Mouse (Mus musculus): ENCODE measurements at regions not wholly inside any gene's neighbourhood (a gene's known extent, or its start where the extent isn't known, plus 50 kb on each side); places are given as distances from the start of the nearest gene placed in this dataset.

DNA sequence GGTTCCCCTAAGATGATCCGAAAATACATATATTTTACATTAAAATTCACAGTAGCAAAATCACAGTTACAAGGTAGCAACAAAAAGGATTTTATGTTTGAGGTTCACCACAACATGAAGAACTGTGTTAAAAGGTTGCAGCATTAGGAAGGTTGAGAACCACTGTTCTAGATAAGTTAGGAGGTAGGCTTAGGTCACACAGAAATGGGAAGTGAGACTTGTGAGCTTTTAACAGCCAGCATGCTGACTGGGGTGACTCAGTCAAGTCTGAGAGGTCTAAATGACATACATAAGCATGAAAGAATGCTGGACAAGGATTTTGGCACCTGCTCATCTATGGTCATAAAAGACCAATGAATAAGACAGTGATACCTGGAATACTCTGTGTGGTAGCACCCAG, 207.2 kb upstream of the Cdyl start:
- dilution Hi-C loops (cut with MboI; ENCODE audit: extremely low pct_ligation_motif_present, extremely low pct_unique_long_range_greater_than_20kb, low sequenced_read_pairs) (no loop called here), in situ Hi-C loops (cut with MboI; ENCODE audit: low pct_ligation_motif_present, low pct_unique_long_range_greater_than_20kb, low sequenced_read_pairs) (no loop called here)

DNA sequence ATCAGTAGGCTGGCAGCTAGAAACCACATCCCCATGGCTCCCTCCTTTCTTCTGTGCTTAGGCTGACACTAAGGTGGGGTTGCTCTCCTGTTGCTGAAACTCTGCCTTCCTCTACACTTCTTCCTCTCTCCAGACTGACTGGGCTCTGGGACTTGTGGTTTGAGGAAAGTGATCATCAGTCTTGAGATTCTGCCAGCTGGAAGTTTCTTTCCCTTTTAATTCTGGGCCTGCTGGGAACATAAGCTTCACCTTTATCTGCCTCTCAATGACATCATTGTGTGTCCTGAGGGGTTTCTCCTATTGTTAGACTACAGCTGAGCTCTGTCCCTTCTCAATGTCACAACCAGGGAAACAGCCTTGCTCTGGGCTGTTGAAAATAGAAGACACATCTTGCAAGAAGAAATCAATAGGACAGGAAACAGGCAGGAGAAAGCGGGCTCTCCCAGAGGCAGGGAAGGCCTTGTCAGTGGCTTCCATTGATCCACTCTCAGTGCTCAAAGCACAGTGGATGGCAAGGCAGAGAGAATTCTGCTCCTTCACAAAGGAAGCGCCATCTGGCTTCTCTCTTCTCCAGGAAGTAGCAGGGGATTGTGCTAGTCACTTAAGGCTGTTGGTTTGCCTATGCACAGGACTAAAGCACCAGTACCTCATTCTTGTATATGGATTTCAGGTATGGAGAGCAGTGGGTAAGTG, 206.3 kb upstream of the Cdyl start:
- dilution Hi-C loops (cut with MboI; ENCODE audit: extremely low pct_ligation_motif_present, extremely low pct_unique_long_range_greater_than_20kb, low sequenced_read_pairs) (no loop called here), in situ Hi-C loops (cut with MboI; ENCODE audit: low pct_ligation_motif_present, low pct_unique_long_range_greater_than_20kb, low sequenced_read_pairs) (no loop called here)
- Histone ChIP-seq H3K9ac (ENCODE audit: insufficient read depth, low read depth) (no peak overlapping the region), H3K9me3 (replicated peaks; ENCODE audit: low read length) (no peaks in the 10 kb centered on the region), H3K4me3 (replicated peaks in 1 of 3; ENCODE audit: low read depth in 2 of 3, low read length in 2 of 3, poor library complexity in 1 of 3) (no peak overlapping the region), H3K36me3 (replicated peaks in 1 of 2; ENCODE audit: control insufficient read depth in 1 of 2, insufficient read depth in 1 of 2, low read length in 1 of 2) (no peaks in the 10 kb centered on the region), H3K27me3 (replicated peaks) (no peaks in the 10 kb centered on the region), H3K4me2 (ENCODE audit: insufficient read depth, low read depth, poor library complexity, severe bottlenecking) (no peak overlapping the region), H3K4me1 (ENCODE audit: control insufficient read depth in 1 of 2, insufficient read depth in 2 of 2) (peaks cover 5 to 22% of the 10 kb centered on the region in 2 experiments), H3K27ac (ENCODE audit: insufficient read depth, low read depth) (no peak overlapping the region), H3K79me2 (replicated peaks; ENCODE audit: control insufficient read depth, extremely low read depth, insufficient read depth, poor library complexity, severe bottlenecking) (no peaks in the 10 kb centered on the region)
- TF ChIP-seq ZC3H11A (IDR thresholded peaks at IDR 0.05; ENCODE audit: low read depth, low read length): no peak
- TF ChIP-seq NELFE (IDR thresholded peaks at IDR 0.05; ENCODE audit: low read depth, low read length): no peak
- no peak for TF ChIP-seq ELF1 (IDR thresholded peaks at IDR 0.05; ENCODE audit: low read depth, low read length)
- no peak for TF ChIP-seq MEF2A (IDR thresholded peaks at IDR 0.05; ENCODE audit: borderline replicate concordance, low read depth, low read length)
- TF ChIP-seq ZNF384 (IDR thresholded peaks at IDR 0.05; ENCODE audit: low read depth, low read length): no peak
- TF ChIP-seq CHD1 (IDR thresholded peaks at IDR 0.05; ENCODE audit: low read depth, low read length): no peak
- TF ChIP-seq CTCF (conservative IDR thresholded peaks at IDR 0.05 in 1 of 2, IDR thresholded peaks at IDR 0.05 in 1 of 2; ENCODE audit: low read depth in 2 of 2, low read length in 2 of 2): no peak
- DNase-seq (ENCODE audit: extremely low read depth): no peak

More for the DNA sequence above, 207.2 kb upstream of the Cdyl start:
- H3K79me2 ChIP-seq (replicated peaks; ENCODE audit: control insufficient read depth, extremely low read depth, insufficient read depth, poor library complexity, severe bottlenecking): no peaks in the 10 kb centered on the region
- no peak overlapping the region for H3K4me3 ChIP-seq (replicated peaks in 1 of 3; ENCODE audit: low read depth in 2 of 3, low read length in 2 of 3, poor library complexity in 1 of 3)
- peaks cover 5 to 22% of the 10 kb centered on the region in 2 experiments for H3K4me1 ChIP-seq (ENCODE audit: control insufficient read depth in 1 of 2, insufficient read depth in 2 of 2)
- H3K36me3 ChIP-seq (replicated peaks in 1 of 2; ENCODE audit: control insufficient read depth in 1 of 2, insufficient read depth in 1 of 2, low read length in 1 of 2): no peaks in the 10 kb centered on the region
- H3K9me3 ChIP-seq (replicated peaks; ENCODE audit: low read length): no peaks in the 10 kb centered on the region
- no peak overlapping the region for H3K4me2 ChIP-seq (ENCODE audit: insufficient read depth, low read depth, poor library complexity, severe bottlenecking)
- no peak overlapping the region for H3K27ac ChIP-seq (ENCODE audit: insufficient read depth, low read depth)
- peak; percentile 56 for DNase-seq (ENCODE audit: extremely low read depth)
- no peak overlapping the region for H3K9ac ChIP-seq (ENCODE audit: insufficient read depth, low read depth)
- TF ChIP-seq MEF2A (IDR thresholded peaks at IDR 0.05; ENCODE audit: borderline replicate concordance, low read depth, low read length) (no peak), CHD1 (IDR thresholded peaks at IDR 0.05; ENCODE audit: low read depth, low read length) (no peak), ZKSCAN1 (IDR thresholded peaks at IDR 0.05; ENCODE audit: borderline replicate concordance, low read depth, low read length) (no peak), NELFE (IDR thresholded peaks at IDR 0.05; ENCODE audit: low read depth, low read length) (no peak), POLR2A (IDR thresholded peaks at IDR 0.05; ENCODE audit: low read depth, low read length) (no peak), RCOR1 (conservative IDR thresholded peaks at IDR 0.05; ENCODE audit: low read depth, low read length) (no peak), CTCF (conservative IDR thresholded peaks at IDR 0.05 in 1 of 2, IDR thresholded peaks at IDR 0.05 in 1 of 2; ENCODE audit: low read depth in 2 of 2, low read length in 2 of 2) (no peak), BHLHE40 (IDR thresholded peaks at IDR 0.05; ENCODE audit: low read depth, low read length) (peak; percentile 92), HCFC1 (IDR thresholded peaks at IDR 0.05; ENCODE audit: low read depth, low read length) (no peak), ZNF384 (IDR thresholded peaks at IDR 0.05; ENCODE audit: low read depth, low read length) (no peak), ZC3H11A (IDR thresholded peaks at IDR 0.05; ENCODE audit: low read depth, low read length) (no peak), USF1 (IDR thresholded peaks at IDR 0.05; ENCODE audit: low read depth, low read length) (no peak), EP300 (IDR thresholded peaks at IDR 0.05; ENCODE audit: low read length) (peak; percentile 79), MAX (IDR thresholded peaks at IDR 0.05; ENCODE audit: low read length) (no peak), ETS1 (conservative IDR thresholded peaks at IDR 0.05; ENCODE audit: low read depth, low read length) (peak; percentile 64), IRF4 (IDR thresholded peaks at IDR 0.05; ENCODE audit: low read depth, low read length) (peak; percentile 87), UBTF (IDR thresholded peaks at IDR 0.05; ENCODE audit: low read depth, low read length) (no peak), E2F4 (IDR thresholded peaks at IDR 0.05; ENCODE audit: insufficient replicate concordance, low read depth, low read length) (no peak), MAFK (IDR thresholded peaks at IDR 0.05; ENCODE audit: insufficient replicate concordance, low read length) (no peak), POLR2AphosphoS2 (IDR thresholded peaks at IDR 0.05; ENCODE audit: low read depth, low read length) (no peak), MAZ (IDR thresholded peaks at IDR 0.05; ENCODE audit: low read depth, low read length) (no peak), SIN3A (IDR thresholded peaks at IDR 0.05; ENCODE audit: low read length) (no peak), TCF12 (IDR thresholded peaks at IDR 0.05; ENCODE audit: low read depth, low read length) (no peak)
- no peaks in the 10 kb centered on the region for H3K27me3 ChIP-seq (replicated peaks)

Data from CH12.LX (cell line).